Mouse (Mus musculus): ENCODE data around the gene Lrrc4.

The Lrrc4 gene

GRCm38 (mm10) chr6:28762132-28762775 lies 69.3 kb downstream of the Lrrc4 start:
- no peak for DNase-seq

GRCm38 (mm10) chr6:28761728-28762127 lies 69.8 kb downstream of the Lrrc4 start:
- DNase-seq: no peak

GRCm38 (mm10) chr6:28758293-28758692 lies 73.3 kb downstream of the Lrrc4 start:
- DNase-seq: no peak

- DNase-seq: no peak
Observed at GRCm38 (mm10) chr6:28756306-28757018, 75.1 kb downstream of the Lrrc4 start.

GRCm38 (mm10) chr6:28754127-28754898 lies 77.2 kb downstream of the Lrrc4 start:
- DNase-seq: no peak

- no peak for DNase-seq
Observed at GRCm38 (mm10) chr6:28753681-28754080, 77.9 kb downstream of the Lrrc4 start.

GRCm38 (mm10) chr6:28753217-28753616 lies 78.3 kb downstream of the Lrrc4 start:
- no peak for DNase-seq

- DNase-seq: no peak
Observed at GRCm38 (mm10) chr6:28751186-28751585, 80.4 kb downstream of the Lrrc4 start.

- DNase-seq: no peak
Observed at GRCm38 (mm10) chr6:28749224-28749623, 82.3 kb downstream of the Lrrc4 start.

- no peak for DNase-seq
Observed at GRCm38 (mm10) chr6:28747931-28748670, 83.4 kb downstream of the Lrrc4 start.

- DNase-seq: no peak
Observed at GRCm38 (mm10) chr6:28747025-28747424, 84.5 kb downstream of the Lrrc4 start.

- no peak for DNase-seq
Observed at GRCm38 (mm10) chr6:28745864-28746263, 85.7 kb downstream of the Lrrc4 start.

- DNase-seq: no peak
Observed at GRCm38 (mm10) chr6:28743586-28743985, 88.0 kb downstream of the Lrrc4 start.

- no peak for DNase-seq
Observed at GRCm38 (mm10) chr6:28737601-28738000, 93.9 kb downstream of the Lrrc4 start.

- no peak for DNase-seq
Observed at GRCm38 (mm10) chr6:28736665-28737064, 94.9 kb downstream of the Lrrc4 start.

GRCm38 (mm10) chr6:28735116-28735515 lies 96.4 kb downstream of the Lrrc4 start:
- DNase-seq: no peak

- DNase-seq: no peak
Observed at GRCm38 (mm10) chr6:28733884-28734647, 97.5 kb downstream of the Lrrc4 start.

GRCm38 (mm10) chr6:28731246-28731645 lies 100.3 kb downstream of the Lrrc4 start:
- DNase-seq: no peak

- DNase-seq: no peak
Observed at GRCm38 (mm10) chr6:28729649-28730048, 101.9 kb downstream of the Lrrc4 start.

GRCm38 (mm10) chr6:28729236-28729635 lies 102.3 kb downstream of the Lrrc4 start:
- no peak for DNase-seq

GRCm38 (mm10) chr6:28724776-28725175 lies 106.8 kb downstream of the Lrrc4 start:
- DNase-seq: no peak

GRCm38 (mm10) chr6:28723059-28723458 lies 108.5 kb downstream of the Lrrc4 start:
- DNase-seq: no peak
